Mouse (Mus musculus): ENCODE results near the gene E2f1. TPM values are rescaled to one million over a fixed set of nuclear protein-coding genes. Genes with fewer than 3 reads are reported as not detected.
A peak's percentile ranks its signal among the peaks of the same experiment; 100 is the strongest.

E2f1 gene
- 8.4 and 8.6 TPM in 2 replicates for polyA plus RNA-seq (2015; fragmentation: Nextera tagmentation; extraction: Ambion mirVana)

DNA sequence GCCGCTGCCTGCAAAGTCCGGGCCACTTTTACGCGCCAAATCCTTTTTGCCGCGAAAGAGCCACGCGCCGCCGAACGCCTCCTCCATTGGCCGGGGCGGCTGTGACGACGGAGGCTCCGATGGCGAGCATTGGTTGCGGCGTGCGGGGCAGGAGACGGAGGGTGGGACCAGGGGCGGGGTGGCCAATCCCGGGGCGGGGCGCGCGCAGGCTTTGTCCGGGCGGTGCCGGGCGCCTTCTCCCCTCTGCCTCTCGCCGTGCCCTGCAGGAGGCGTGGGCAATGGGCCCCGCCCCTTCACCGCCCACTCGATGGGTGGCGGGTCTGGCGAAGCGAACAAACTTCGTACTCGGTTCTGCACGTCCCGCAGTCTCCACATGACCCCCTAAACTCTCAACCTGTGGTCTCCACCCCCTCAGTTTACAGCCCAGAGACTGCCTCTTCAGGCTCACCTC, at the start of gene E2f1:
E2f1 (minus strand) TSS at position 57 of the 451 bp plus-strand sequence.
- peak within 1 kb of the TSS; percentile 49 for H3K9ac ChIP-seq
- peak within 1 kb of the TSS; percentile 72 for H3K4me3 ChIP-seq
- ATAC-seq (ENCODE audit: low FRiP score, low read depth): peak; percentile 99
- peak within 1 kb of the TSS; percentile 94 for H3K4me2 ChIP-seq
- H3K36me3 ChIP-seq: no peaks in the 10 kb centered on the region
- peak within 1 kb of the TSS; percentile 66 for H3K27ac ChIP-seq (replicated peaks)
- WGBS: 0% methylated on average over 33 of the region's 44 CpGs
- H3K4me1 ChIP-seq (replicated peaks): peaks cover 19% of the 10 kb centered on the region
- no peaks in the 10 kb centered on the region for H3K27me3 ChIP-seq
- no peaks in the 10 kb centered on the region for H3K9me3 ChIP-seq

DNA sequence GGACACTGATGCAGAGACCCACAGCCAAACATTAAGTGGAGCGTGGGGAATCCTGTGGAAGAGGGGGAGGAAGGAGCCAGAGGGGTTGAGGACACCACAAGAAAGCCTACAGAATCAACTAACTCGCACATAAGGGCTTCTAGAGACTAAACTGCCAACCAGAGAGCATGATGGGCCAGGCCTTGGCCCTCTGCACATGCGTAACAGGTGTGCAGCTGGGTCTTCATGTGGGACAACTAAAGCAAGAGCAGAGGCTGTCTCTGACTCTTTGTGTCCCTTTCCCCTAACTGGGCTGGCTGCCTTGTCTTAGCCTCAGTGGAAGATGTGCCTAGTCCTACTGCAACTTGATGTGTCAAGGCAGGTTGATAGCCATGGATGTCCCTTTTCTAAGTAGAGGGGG, 47.4 kb upstream of the E2f1 start:
- no peaks in the 10 kb centered on the region; the same call in 1 of the 2 replicates for H3K36me3 ChIP-seq
- no peak overlapping the region for H3K27ac ChIP-seq (replicated peaks)
- H3K27me3 ChIP-seq: no peaks in the 10 kb centered on the region
- ATAC-seq (ENCODE audit: low FRiP score, low read depth): no peak
- no peak overlapping the region for H3K9ac ChIP-seq
- no peaks in the 10 kb centered on the region for H3K9me3 ChIP-seq
- H3K4me1 ChIP-seq (replicated peaks): peaks cover 28% of the 10 kb centered on the region
- H3K4me2 ChIP-seq: no peak overlapping the region
- 96% methylated on average over 3 of the region's 3 CpGs for WGBS
- H3K4me3 ChIP-seq: no peak overlapping the region

DNA sequence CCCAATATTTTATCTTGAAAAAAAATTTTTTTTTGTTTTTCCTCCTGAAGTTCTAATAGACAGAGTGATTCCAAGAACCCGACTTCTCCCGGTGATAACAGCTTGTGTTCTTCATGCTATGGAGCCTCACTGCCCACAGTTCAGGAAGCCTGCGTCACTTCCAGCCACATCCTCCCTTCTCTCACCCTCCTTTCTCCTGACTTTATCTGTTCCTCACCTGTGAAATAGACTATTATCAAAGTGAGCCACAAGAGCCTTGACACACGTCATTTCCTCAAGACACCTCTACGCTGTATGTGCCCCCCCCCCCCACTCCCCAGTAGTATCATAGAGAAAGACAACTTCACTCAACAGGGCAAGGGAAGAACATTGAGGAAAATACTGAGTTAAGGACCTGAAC, 46.0 kb upstream of the E2f1 start:
- H3K4me3 ChIP-seq: no peak overlapping the region
- H3K27me3 ChIP-seq: no peaks in the 10 kb centered on the region
- peaks cover 28% of the 10 kb centered on the region for H3K4me1 ChIP-seq (replicated peaks)
- H3K9ac ChIP-seq: no peak overlapping the region
- H3K36me3 ChIP-seq: no peaks in the 10 kb centered on the region
- H3K27ac ChIP-seq (replicated peaks): no peak overlapping the region
- H3K4me2 ChIP-seq: no peak overlapping the region
- no peaks in the 10 kb centered on the region for H3K9me3 ChIP-seq
- no peak for ATAC-seq (ENCODE audit: low FRiP score, low read depth)
- WGBS: 92% methylated on average over 5 of the region's 5 CpGs

DNA sequence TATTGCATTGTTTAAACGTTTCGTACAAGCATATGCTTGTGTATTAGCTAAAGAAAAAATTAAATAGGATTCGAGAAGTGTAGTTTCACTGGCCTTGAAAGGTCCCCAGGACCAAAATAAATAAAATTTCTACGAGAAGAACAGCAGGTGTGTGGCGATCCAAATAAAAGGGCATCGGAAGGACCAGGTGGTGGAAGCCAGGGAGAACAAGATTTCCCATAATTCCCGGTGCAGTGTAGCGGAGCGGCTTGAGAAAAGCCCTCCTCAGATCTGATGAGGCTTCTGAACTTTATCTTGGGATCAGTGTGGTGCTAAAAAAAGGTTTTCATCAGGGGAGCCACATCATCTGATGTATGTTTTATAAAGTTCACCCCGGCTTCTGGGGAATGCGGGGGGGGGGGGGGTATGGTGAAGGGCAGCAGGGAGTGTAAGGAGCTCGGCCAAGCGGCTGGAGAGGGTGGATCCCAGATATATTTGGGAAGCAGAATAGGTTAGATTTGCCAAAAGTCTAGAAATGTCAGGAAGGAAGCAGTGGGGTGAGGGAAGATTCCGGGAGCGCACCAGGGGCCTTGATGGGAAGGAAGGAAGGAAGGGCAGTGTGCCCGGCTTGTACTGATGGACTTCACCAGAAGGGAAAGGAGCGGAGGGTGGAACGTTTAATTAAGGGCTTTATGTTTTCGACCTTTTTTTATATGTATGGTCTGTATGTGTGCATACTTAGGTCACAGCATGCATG, 45.3 kb upstream of the E2f1 start:
- Histone ChIP-seq H3K9me3 (no peaks in the 10 kb centered on the region), H3K9ac (no peak overlapping the region), H3K4me1 (replicated peaks) (peaks cover 28% of the 10 kb centered on the region), H3K36me3 (no peaks in the 10 kb centered on the region), H3K4me3 (0 out of 2 replicates have a peak overlapping the region, but pooled peaks have one; percentile 0), H3K4me2 (peak overlapping the region; percentile 78), H3K27me3 (no peaks in the 10 kb centered on the region), H3K27ac (replicated peaks) (0 out of 2 replicates have a peak overlapping the region, but pooled peaks have one; percentile 99)
- no peak for ATAC-seq (ENCODE audit: low FRiP score, low read depth)
- 66% methylated on average over 19 of the region's 19 CpGs for WGBS

DNA sequence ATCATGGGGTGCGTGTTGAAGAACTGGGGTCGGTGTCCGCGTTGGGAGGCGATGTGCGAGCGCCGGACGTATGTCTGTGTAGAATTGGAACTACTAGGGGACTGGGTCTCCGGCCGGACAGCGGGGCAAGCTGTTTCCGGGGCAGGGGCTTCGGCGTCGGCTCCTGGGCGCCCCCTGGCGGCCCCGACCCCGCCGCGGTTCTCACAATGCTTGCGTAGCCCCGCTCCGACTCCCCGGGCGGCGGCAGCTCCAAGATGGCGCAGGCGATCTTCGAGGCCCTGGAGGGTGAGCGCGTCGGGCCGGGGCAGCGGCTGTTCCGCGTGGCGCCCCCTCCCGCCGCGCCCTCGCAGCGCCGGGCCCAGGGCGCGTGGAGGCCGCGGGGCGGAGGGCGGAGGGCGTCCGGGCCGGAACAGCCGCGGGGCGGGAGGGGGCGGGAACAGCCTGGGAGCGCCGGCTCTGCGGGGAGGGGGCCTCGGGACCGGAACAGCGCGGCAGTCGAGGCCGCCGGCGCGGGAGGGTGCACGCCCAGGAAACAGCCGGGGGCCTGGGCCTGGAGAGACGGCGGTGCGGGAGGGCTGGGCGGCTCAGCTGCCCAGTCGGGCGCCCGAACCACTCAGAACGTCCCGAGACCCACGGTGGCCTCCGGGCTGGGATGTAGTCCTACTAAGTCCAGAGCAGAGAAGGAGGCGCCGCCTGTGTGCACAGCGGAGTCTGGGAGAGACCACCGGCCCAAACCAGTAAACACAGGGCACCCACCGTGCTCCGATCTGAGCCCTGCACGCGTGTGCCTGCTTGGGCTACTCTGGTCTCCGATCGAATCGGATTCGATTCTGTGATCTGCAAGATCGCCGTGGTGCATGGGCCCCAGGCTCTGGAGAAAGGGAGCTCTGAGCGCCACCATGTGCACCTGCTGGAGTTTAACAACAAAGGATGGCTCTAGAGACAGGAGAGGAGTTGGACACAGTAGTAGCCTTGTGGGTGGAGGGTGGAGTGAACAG, 43.7 kb upstream of the E2f1 start, which contains the start of the genes Zfp341 and 4930519P11Rik:
Zfp341 (plus strand) TSS at position 180 of the 998 bp plus-strand sequence.
4930519P11Rik (minus strand) TSS at position 320 of the 998 bp plus-strand sequence.
- peak; percentile 95 for ATAC-seq (ENCODE audit: low FRiP score, low read depth)
- peak within 1 kb of the TSS; percentile 78 for H3K4me2 ChIP-seq
- under 1% methylated on average over 83 of the region's 98 CpGs for WGBS
- peak within 1 kb of the TSS; percentile 99 for H3K27ac ChIP-seq (replicated peaks)
- H3K4me1 ChIP-seq (replicated peaks): peaks cover 28% of the 10 kb centered on the region
- no peaks in the 10 kb centered on the region for H3K27me3 ChIP-seq
- H3K9ac ChIP-seq: peak within 1 kb of the TSS; percentile 75
- no peaks in the 10 kb centered on the region for H3K9me3 ChIP-seq
- H3K36me3 ChIP-seq: no peaks in the 10 kb centered on the region
- peak within 1 kb of the TSS; percentile 67 for H3K4me3 ChIP-seq

DNA sequence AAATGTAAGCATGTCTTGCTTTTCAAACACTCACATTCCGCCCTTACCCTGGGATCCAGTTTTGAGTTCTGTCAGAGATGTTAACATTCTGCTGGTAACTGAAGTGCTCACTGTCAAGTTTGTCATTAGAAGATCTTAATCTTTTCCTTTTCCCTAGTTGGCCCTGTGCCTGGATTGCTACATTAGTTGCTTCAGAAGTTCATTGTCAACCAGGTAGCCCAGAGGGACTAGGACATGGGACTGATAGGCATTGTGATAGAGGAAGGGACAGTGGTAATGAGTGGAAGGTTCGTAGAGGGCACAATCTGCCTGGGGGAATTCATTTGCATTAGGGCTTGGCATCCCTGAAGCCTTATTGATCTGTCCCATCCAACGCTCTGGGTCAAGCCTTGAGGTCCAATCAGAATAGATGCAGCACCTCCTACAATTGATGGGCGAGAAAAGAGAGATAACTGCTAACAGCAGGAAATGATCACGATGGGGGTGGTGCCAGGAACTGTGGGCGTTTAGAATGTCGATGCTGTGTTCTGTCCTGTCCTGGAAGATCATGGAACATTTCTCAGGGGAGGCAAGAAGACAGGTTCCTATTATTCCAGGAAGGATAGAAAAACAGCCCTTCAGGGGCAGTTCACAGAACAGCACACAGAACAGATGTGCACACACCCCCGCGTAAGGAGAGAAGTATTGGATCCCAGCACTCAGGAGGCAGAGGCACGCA, 39.5 kb upstream of the E2f1 start:
- 68% methylated on average over 10 of the region's 10 CpGs for WGBS
- Histone ChIP-seq H3K4me3 (no peak overlapping the region), H3K36me3 (no peaks in the 10 kb centered on the region), H3K27ac (replicated peaks) (no peak overlapping the region), H3K4me2 (no peak overlapping the region), H3K9me3 (no peaks in the 10 kb centered on the region), H3K4me1 (replicated peaks) (peaks cover 17% of the 10 kb centered on the region), H3K27me3 (no peaks in the 10 kb centered on the region), H3K9ac (no peak overlapping the region)
- no peak for ATAC-seq (ENCODE audit: low FRiP score, low read depth)

DNA sequence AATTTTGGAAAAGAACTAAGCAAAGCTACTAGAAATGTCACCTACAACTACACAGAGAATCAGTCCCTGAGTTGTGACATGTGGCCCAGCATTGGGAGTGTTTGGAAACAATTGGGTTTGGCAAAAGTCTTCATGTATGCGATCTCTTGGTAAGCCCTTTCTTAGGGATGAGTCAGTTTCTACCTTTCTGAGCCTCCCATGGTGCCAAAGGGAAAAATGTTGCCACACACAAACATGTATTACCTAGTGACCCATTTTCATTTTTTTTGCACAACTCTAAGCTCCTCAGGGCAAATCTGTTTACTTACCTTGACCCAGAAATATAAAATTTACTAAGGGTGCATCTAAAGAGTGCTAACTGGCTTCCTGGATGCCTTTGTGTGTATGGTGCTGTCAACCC, 37.3 kb upstream of the E2f1 start:
- Histone ChIP-seq H3K27ac (replicated peaks) (no peak overlapping the region), H3K4me1 (replicated peaks) (peaks cover 18% of the 10 kb centered on the region), H3K36me3 (no peaks in the 10 kb centered on the region), H3K9ac (no peak overlapping the region), H3K4me3 (no peak overlapping the region), H3K9me3 (no peaks in the 10 kb centered on the region), H3K4me2 (no peak overlapping the region), H3K27me3 (no peaks in the 10 kb centered on the region)
- ATAC-seq (ENCODE audit: low FRiP score, low read depth): no peak
- 84% methylated on average over 1 of the region's 1 CpGs for WGBS

DNA sequence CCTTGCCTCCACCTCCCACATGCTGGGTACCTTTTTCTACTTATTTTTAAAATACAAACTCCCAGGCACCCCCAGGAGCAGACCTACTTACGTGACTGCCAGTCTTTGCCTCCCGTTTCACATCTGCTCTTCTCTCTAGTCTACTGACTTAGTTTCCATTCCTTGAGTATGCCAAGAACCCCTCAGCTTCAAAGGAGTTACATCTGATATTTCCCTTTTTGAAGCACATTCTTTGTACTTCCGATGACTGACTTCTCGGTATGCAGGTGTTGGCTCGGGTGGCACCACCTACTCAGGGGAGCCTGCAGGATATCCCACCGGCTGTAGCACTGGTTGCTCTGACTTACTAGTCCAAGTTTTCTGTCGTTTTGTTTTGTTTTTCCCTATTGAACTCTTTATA, 34.5 kb upstream of the E2f1 start:
- 44% methylated on average over 7 of the region's 7 CpGs for WGBS
- Histone ChIP-seq H3K9me3 (no peaks in the 10 kb centered on the region), H3K4me1 (replicated peaks) (peaks cover 18% of the 10 kb centered on the region), H3K4me3 (peak overlapping the region; percentile 89), H3K36me3 (no peaks in the 10 kb centered on the region), H3K9ac (no peak overlapping the region), H3K27ac (replicated peaks) (no peak overlapping the region), H3K27me3 (no peaks in the 10 kb centered on the region), H3K4me2 (peak overlapping the region; percentile 83)
- no peak for ATAC-seq (ENCODE audit: low FRiP score, low read depth)

DNA sequence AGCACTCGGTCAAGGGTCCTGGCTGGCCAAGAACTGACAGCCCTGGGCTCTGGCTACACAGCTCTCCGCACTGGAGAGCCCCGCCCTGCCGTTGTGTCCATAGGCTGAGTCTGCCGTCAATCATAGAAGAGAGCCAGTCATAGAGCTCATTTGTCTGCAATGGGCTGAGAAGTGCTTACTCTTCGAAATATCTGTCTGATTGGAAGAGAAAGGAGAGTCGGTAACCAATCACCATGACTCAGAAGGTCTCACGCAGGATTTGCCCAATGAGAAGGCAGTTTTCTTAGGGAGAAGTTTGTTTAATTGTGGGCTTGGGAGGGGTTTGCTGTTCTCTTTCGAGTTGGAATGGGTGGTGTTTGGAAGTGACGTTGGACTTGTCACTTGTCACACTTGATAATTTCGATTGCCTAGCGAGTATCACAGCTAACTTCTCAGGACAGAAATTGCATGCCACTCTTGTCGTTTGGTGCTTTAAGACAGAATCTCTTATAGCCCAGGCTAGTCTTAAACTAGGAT, 34.0 kb upstream of the E2f1 start, which contains the start of gene Pxmp4:
Pxmp4 (minus strand) TSS at position 71 of the 516 bp plus-strand sequence.
- peak within 1 kb of the TSS; percentile 89 for H3K4me3 ChIP-seq
- no peaks in the 10 kb centered on the region for H3K9me3 ChIP-seq
- H3K27ac ChIP-seq (replicated peaks): peak within 1 kb of the TSS; percentile 81
- no peaks in the 10 kb centered on the region for H3K36me3 ChIP-seq
- peak within 1 kb of the TSS; percentile 82 for H3K9ac ChIP-seq
- peaks cover 18% of the 10 kb centered on the region for H3K4me1 ChIP-seq (replicated peaks)
- no peaks in the 10 kb centered on the region for H3K27me3 ChIP-seq
- WGBS: under 1% methylated on average over 13 of the region's 13 CpGs
- peak within 1 kb of the TSS; percentile 83 for H3K4me2 ChIP-seq
- peak; percentile 100 for ATAC-seq (ENCODE audit: low FRiP score, low read depth)

DNA sequence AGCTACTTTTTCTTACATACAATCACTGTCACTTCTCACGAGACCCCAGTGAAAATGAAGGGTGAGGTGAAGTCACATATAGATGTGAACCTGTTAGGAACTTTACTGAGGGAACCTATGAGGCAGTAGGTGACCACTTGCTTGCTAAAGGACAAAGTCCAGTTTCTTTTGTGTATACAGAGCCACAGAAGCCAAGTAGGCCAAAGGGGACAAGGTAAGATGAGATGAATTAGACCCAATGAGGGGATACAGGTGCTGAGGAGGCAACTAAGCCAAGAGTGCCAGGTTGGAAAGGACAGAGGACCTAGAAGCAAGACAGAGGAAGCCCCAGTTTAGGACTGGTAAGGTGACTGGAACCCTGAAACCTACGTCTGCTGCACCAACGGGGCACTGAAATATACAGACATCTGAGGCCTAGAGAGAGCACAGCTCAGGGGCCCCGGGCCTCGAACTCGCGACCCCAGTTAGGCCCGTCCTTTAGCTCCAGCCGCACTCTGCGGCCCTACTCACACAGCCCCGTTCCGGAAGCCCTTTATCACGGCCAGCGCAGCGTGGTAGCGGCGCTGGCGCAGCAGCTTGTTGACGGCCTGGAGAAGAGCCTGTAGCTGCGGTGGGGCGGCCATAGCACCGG, 33.4 kb upstream of the E2f1 start:
- Histone ChIP-seq H3K4me1 (replicated peaks) (peaks cover 18% of the 10 kb centered on the region), H3K36me3 (no peaks in the 10 kb centered on the region), H3K27me3 (no peaks in the 10 kb centered on the region), H3K9ac (peak overlapping the region; percentile 82), H3K4me3 (peak overlapping the region; percentile 89), H3K9me3 (no peaks in the 10 kb centered on the region), H3K4me2 (peak overlapping the region; percentile 83), H3K27ac (replicated peaks) (peak overlapping the region; percentile 81)
- no peak; the same call in 1 of the 2 replicates for ATAC-seq (ENCODE audit: low FRiP score, low read depth)
- 23% methylated on average over 22 of the region's 22 CpGs for WGBS

DNA sequence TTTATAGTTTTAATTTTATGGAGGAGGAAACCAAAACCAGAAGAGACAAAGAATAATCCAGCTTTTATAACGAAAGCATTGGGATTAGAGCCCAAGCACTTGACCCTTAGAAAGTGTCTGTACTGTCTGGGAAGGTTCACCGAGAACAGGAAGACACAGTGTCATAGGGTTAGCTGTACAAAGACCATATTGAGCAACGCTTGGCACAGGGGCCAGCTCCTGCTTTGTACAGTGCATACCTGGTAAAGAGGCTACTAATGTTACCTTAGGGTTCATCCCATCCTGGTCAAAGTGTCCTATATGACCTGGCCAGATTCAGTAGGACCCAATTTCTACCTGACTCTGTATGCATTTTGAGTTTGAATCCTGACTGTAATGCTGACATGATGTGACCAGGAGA, 31.6 kb upstream of the E2f1 start:
- ATAC-seq (ENCODE audit: low FRiP score, low read depth): no peak
- no peaks in the 10 kb centered on the region for H3K27me3 ChIP-seq
- no peak overlapping the region for H3K27ac ChIP-seq (replicated peaks)
- peaks cover 18% of the 10 kb centered on the region for H3K4me1 ChIP-seq (replicated peaks)
- H3K4me2 ChIP-seq: no peak overlapping the region
- no peaks in the 10 kb centered on the region for H3K9me3 ChIP-seq
- WGBS: 82% methylated on average over 3 of the region's 3 CpGs
- H3K9ac ChIP-seq: no peak overlapping the region
- H3K36me3 ChIP-seq: no peaks in the 10 kb centered on the region
- no peak overlapping the region for H3K4me3 ChIP-seq
